Mouse (Mus musculus) heart, postnatal 36 days (tissue): ENCODE measurements around the gene Ly6g5b. TPM values are rescaled to one million over a fixed set of nuclear protein-coding genes. Genes with fewer than 3 reads are reported as not detected.

Experiments used
- DNase-seq, 2 experiments: peaks; one replicate each; pipeline ENCODE4 v3.0.0; 2021 to 2022
- intact Hi-C: fragments of 180-260 bp; cut with DNase I; formaldehyde crosslinking; loops from one replicate; pipeline ENCODE4 v1.15.1; 2025
- total RNA-seq, 2 experiments: library from RNA; stranded (reverse); gene quantifications; 2 replicates each; pipeline ENCODE4 v1.2.3; 2021

The Ly6g5b gene
- total RNA-seq = not detected

GRCm38 (mm10) chr17:35115046-35116019 is at the start of gene Ly6g5b:
Gene Ly6g5b, minus strand, starts transcription at chr17:35115428.
- intact Hi-C loops = no loop called here
- DNase-seq = no peak

GRCm38 (mm10) chr17:35164218-35164567 is 49.0 kb upstream of the Ly6g5b start:
- intact Hi-C loops = loop anchor here (5.0 kb wide), 1 partner anchor 37 kb away; the partner anchor contains the start of gene D17H6S53E
- DNase-seq = no peak

DNA sequence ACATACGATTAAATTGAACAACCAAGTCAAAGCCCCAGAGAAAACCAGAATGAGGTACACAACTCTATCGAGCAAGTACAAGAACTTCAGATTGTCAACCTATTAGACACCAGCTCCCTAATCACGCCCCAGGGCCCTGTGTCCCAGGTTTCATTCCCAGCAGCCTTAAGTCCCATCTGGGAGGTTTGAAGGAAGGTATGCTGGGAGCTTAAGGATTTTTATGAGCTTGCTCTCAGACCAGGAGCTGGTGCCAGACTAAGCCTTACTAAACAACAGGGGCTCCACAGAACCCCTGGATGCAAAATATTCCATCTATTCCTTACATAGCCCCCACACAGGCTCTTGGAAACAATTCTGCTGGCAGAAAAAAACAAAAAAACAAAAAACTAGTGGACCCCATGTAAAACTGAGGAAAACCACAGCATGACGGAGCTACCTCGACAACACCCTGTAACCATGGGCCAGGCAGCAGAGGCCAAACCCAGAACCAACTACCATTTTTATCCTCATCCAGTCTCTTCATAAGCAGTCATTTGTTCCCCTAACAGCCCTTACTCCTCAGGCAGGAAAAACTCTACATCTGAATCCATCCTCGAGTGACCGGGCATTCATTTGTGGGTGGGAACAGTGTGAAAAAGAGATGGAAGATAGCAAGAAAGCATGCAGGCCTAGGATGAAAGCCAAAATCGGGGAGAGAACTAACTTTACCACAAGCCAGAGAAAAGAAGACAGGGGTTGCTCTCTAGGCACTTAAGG is 48.3 kb upstream of the Ly6g5b start:
- no peak for DNase-seq
- intact Hi-C loops = loop anchor here (5.0 kb wide), 1 partner anchor 36 kb away; the partner anchor contains the start of gene D17H6S53E

- intact Hi-C loops = loop anchor here (5.0 kb wide), 1 partner anchor 35 kb away; the partner anchor contains the start of gene D17H6S53E
- peak in 1 of 2 experiments; percentile 38 for DNase-seq
Measured at GRCm38 (mm10) chr17:35162730-35163129, 47.5 kb upstream of the Ly6g5b start.

- intact Hi-C loops = loop anchor here (5.0 kb wide), 1 partner anchor 35 kb away; the partner anchor contains the start of gene D17H6S53E
- no peak for DNase-seq
Measured at GRCm38 (mm10) chr17:35162121-35162520, 46.9 kb upstream of the Ly6g5b start.

GRCm38 (mm10) chr17:35161421-35161820 is 46.2 kb upstream of the Ly6g5b start:
- intact Hi-C loops = loop anchor here (2.0 to 5.0 kb wide), 2 partner anchors 25 to 34 kb away; partner anchors contain the start of gene D17H6S53E

DNA sequence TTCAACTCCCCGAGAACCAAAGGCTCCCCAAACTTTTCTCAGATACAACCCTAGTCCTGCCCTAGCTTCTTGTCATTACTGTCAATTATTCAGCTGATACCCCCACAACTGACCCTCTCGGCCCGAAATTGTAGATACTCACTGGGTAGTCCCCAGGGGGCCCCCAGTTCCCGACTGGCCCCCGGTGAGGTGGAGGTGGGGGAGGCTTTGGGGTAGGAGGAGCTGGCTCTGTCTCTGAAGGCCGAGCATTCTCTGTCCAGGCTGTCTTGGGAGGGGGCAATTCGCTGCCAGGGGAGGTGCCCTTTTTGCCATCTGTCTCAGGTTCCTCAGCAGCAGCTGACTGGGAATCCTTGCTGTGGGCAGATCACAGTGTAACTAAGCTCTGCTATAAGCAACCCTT is 44.4 kb upstream of the Ly6g5b start:
- intact Hi-C loops = loop anchor here (2.0 to 5.0 kb wide), 2 partner anchors 23 to 32 kb away; partner anchors contain the start of gene D17H6S53E

More at GRCm38 (mm10) chr17:35161421-35161820, 46.2 kb upstream of the Ly6g5b start:
- DNase-seq = no peak

DNA sequence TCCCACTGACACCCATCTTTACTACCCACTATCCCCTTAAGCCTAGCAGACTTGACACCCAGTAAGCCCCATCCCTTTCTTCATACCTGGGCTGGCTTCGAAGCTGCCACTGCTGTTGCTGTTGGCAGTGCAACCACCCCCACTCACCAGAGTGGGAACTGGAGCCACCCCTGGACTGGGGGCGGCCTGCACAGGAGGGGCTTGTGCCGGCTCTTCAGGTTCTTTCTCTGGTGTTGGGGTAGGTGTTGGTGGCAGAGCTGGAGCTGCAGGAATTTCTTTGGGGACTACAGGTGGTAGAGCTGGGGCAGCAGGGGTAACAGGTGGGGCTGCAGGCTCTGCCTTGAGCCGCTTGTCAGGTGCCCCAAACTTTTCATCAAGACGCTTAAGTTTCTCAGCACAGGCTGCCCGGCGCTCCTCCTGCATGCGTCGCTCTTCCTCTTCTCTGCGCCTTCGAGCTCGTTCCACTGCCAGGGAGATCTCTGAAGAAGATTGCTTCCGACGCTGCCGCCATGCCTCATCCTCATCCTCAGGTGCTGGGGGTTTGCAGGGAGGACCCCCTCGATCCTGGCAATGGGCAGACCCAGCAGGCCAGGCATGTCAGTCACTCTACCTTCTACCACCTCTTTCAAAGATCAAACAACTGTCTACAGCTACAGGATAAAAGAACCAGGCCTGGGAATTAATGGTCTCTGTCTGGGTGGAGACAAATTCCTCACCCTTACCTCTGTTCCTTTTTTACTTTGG is 43.8 kb upstream of the Ly6g5b start:
- intact Hi-C loops = no loop called here
- DNase-seq = no peak

More for the DNA sequence above, 44.4 kb upstream of the Ly6g5b start:
- DNase-seq = no peak

DNA sequence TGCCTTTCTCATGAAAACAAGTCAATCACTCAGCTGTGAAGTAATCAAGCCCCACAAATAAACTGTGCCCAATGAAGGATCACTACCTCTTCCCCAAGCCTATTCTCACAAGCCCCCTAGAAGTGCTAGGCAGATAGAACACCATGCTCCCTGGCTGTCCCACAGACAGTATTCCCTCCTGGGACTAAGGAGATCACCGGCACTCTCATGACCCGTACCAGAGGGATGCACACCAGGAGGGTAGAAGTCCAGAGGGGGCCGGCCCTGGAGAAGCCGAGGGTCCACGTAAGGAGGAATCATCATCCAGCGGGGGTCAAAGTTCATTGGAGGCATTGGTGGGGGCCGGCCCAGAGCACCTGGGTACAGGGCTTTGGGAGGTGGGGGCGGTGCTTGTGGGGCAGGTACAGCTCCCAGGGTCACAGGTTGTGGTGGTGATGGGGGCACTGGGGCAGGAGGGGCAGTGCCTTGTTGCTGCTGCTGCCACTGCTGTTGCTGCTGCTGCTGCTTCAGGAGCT is 42.5 kb upstream of the Ly6g5b start:
- DNase-seq = no peak
- intact Hi-C loops = no loop called here

DNA sequence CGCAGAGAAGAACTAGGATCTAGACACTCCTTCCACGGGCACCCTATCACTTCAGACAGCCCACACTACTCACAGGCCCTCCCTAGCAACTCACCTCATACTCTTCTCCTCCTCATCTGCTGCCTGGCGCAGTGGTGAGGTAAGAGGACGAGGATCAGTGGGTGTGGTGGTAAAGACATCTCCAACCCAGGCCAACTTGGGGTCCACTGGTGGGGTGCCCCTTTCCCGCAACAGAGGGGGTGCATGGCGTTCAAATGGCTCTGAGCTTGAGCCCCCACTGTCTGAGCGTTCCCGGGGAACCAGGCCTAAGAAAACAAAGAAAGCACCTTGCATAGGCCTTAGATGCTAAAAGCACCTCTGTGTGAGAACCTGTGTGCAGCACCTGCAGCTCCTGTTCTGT is 42.0 kb upstream of the Ly6g5b start:
- no peak for DNase-seq
- intact Hi-C loops = no loop called here

DNA sequence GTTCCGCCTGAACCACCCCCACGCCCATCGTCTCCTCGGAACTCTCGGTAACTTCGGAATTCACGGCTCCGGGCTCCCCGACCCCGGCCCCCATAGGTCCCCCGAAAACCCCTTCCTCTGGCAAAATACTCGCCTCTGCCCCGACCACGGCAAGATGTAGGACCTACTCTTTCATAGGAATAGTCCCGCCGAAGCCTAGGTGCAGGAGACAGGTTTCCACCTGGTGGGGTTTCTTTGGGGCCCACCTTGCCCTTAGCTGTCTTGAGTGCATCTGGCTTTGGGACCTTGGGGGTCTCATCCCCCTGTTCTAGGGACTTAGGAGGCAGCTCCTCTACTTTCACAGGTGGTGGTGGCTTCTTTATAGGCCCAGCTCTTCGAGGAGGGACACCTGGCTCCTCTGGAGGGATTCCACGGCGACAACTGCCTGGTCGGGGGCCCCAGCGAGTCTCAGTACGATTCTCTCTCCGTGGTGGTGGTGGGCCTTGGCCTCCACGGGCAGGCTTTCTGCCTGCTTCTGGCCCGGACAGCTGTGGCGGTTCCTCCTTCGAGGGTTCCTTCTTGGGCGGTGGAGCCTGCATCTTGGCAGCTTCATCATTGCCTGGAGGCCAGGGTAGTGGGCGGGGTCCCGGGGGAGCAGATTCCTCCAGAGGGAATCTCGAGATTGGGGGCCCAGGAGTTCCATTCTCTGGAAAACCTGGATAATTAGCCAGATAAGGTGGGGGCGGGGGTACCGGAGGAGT is 41.4 kb upstream of the Ly6g5b start:
- no peak for DNase-seq
- intact Hi-C loops = no loop called here

- DNase-seq = no peak
- intact Hi-C loops = no loop called here
Measured at GRCm38 (mm10) chr17:35155451-35155850, 40.2 kb upstream of the Ly6g5b start.

GRCm38 (mm10) chr17:35154616-35155015 is 39.4 kb upstream of the Ly6g5b start:
- no peak for DNase-seq
- intact Hi-C loops = no loop called here

- no peak for DNase-seq
- intact Hi-C loops = no loop called here
Measured at GRCm38 (mm10) chr17:35153931-35154330, 38.7 kb upstream of the Ly6g5b start.

- intact Hi-C loops = no loop called here
- no peak for DNase-seq
Measured at GRCm38 (mm10) chr17:35153077-35153476, 37.8 kb upstream of the Ly6g5b start.

GRCm38 (mm10) chr17:35152121-35152520 is 36.9 kb upstream of the Ly6g5b start:
- intact Hi-C loops = no loop called here
- no peak for DNase-seq

DNA sequence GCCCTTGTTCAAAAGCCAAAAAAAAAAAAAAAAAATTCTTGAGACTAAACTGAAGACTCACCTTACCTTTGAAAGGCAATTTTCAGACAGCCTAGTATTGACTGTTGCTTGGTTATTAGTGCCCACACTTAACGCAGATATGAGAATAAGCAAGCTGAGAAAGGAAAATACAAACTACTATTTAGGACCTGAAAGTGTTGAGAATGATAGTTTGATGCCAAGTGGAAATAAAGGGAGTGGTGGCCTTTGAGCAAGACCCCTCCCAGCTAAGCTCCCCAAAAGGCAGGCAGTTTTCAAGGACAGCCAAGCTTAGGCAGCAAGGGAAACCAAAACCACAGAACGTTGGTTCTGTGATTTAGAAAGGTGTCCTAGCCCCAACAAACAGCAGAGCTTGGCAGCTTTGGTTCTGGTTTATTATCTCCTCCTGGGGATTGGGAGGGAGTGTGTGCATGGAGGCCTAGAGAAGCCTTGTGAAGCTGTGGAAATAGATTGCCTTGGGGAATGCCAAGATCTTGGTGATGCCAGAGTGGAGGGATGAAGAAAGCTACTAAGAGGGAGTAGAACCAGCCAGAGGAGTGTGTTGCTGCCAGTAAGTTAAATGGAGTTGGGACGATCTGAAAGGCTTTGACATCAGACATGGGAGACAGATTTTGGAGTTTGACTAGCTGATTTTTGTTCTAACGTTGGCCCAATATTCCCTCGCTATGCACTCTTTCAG is 32.9 kb upstream of the Ly6g5b start:
- DNase-seq = no peak
- intact Hi-C loops = no loop called here

DNA sequence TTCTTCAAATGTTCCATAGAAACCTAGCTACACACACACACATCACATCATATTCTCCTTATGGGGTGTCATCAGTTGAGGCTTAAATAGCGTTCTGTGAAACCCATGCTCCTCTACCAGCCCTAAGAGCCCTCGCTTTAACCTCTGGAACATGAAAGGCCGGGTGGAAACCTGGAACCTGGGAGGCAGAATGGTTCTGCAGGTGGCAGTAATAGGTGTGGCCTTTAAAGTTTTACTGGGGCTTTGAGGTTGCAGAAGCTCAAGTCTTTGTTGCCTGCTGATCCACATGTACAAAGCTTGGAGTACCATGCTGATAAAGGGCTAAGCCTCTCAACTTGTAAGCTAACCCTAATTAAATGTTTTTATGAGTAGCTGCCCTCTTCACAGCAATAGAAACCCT is 32.1 kb upstream of the Ly6g5b start:
- intact Hi-C loops = no loop called here
- no peak for DNase-seq

DNA sequence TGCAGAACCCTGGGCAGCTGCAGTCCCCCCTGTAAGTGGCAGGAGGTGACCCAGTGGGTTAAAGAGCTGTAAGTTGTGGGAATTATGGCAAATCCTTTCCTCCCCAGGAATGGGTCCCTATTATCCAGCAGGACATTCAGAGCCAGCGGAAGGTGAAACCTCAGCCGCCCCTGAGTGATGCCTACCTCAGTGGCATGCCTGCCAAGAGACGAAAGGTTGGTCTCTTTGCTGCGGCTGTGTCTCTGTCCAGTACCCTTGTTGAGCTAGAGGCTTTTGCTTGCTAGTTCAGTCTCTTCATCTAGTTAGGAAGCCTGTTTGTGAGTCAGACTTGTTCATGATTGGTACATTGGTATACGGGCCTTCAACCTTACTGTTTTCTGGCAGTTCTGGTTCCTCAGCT is 30.9 kb upstream of the Ly6g5b start:
- no peak for DNase-seq
- intact Hi-C loops = no loop called here
